Mouse (Mus musculus) lung, postnatal 0 days (tissue): ENCODE data around the gene Pkdrej. TPM values are rescaled to one million over a fixed set of nuclear protein-coding genes. Genes with fewer than 3 reads are reported as not detected.

Experiments
- ATAC-seq: fragments of 200-750 bp; cut with Nextera tagmentation; 2 replicates; pipeline ENCODE4 v1.8.0; 2017; ENCODE audit warnings: moderate library complexity
- DNase-seq: peaks from one replicate; pipeline ENCODE4 v3.0.0-alpha.2; 2016; ENCODE audit warnings: low spot score
- H3K27ac ChIP-seq: fragments of 300-500 bp; sonication (generic); 2 replicates; pipeline ENCODE4 v1.5.1; 2014; ENCODE audit warnings: antibody characterized with exemption, mild to moderate bottlenecking, low read length, mixed read lengths
- H3K27me3 ChIP-seq: fragments of 300-500 bp; sonication (generic); replicated peaks from 2 replicates; pipeline ENCODE4 v1.6.1; 2014; ENCODE audit warnings: low read length, mixed read lengths; ENCODE audit not compliant: insufficient read depth
- H3K36me3 ChIP-seq: fragments of 300-500 bp; sonication (generic); 2 replicates; pipeline ENCODE4 v1.6.1; 2014; ENCODE audit warnings: low read length, mixed read lengths; ENCODE audit not compliant: insufficient read depth
- H3K4me1 ChIP-seq: fragments of 300-500 bp; sonication (generic); 2 replicates; pipeline ENCODE4 v1.6.1; 2014; ENCODE audit warnings: antibody characterized with exemption, low read depth, low read length, mixed read lengths; ENCODE audit not compliant: insufficient read depth
- H3K4me2 ChIP-seq: fragments of 300-500 bp; sonication (generic); replicated peaks from 2 replicates; pipeline ENCODE4 v1.6.1; 2014; ENCODE audit warnings: low read depth, mild to moderate bottlenecking, low read length, moderate library complexity, mixed read lengths
- H3K4me3 ChIP-seq: fragments of 300-500 bp; sonication (generic); 2 replicates; pipeline ENCODE4 v1.5.1; 2014; ENCODE audit warnings: low read depth, low read length
- H3K9ac ChIP-seq: fragments of 300-500 bp; sonication (generic); replicated peaks from 2 replicates; pipeline ENCODE4 v1.6.1; 2014; ENCODE audit warnings: low read depth, mild to moderate bottlenecking
- H3K9me3 ChIP-seq: fragments of 300-500 bp; sonication (generic); 2 replicates; pipeline ENCODE4 v1.6.1; 2016; ENCODE audit warnings: low read length, mixed read lengths
- CTCF ChIP-seq: IDR thresholded peaks from 2 replicates; pipeline ENCODE4 v1.5.1; 2016; ENCODE audit warnings: antibody characterized with exemption, mild to moderate bottlenecking
- EP300 ChIP-seq: IDR thresholded peaks from 2 replicates; pipeline ENCODE4 v1.6.1; 2016; ENCODE audit warnings: antibody characterized with exemption, mild to moderate bottlenecking, control low read depth
- WGBS: fragments of 180-500 bp; shearing (Covaris S2); extraction: QIAGEN DNeasy Blood & Tissue Kit; methylation state at CpG from one replicate; pipeline ENCODE4 v1.1.7; 2014; 5-methylcytosine and 5-hydroxymethylcytosine counted together
- polyA plus RNA-seq: library from polyadenylated mRNA; unstranded; fragments of >200 nt; fragmentation: Nextera tagmentation; extraction: Ambion mirVana; gene quantifications from 2 replicates; pipeline ENCODE4 v1.2.1, GENCODE M21; 2015

The Pkdrej gene
- polyA plus RNA-seq, 1 experiment from 2014 or later: 0.08 TPM

DNA sequence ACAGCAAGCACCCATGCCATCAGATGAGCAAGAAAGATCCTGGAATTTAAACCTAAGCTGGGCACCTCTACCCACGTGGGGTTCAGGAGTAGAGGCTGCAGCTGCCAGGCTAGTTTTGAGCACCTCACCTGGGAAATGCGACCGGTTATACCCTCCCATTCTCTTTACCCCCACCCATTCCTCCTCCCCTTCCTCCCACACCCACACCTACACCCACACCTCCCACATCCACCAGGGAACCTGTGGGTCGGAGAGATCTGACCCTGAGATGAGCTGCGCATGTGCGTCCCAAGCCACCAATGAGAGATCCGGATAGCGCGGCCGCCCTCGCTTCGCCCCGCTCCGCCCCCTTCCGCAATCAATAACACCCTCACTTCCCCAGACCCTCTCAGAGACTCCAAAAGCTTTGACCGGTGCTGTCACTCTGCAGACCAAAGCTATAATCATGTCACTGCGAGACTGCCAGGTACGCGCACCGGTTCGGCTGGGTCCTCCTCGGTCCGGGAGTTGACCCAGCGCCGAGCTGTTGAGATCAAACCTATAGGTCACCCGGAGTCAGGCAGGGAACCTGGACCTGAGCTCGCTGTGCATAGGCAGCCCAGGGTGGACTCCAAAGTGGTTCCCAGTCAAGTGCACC, 10.5 kb upstream of the Pkdrej start, which contains the start of gene Ttc38:
TSS of gene Ttc38 (plus strand) at position 353 of the 637 bp plus-strand sequence.
- no peaks in the 10 kb centered on the region; the same call in 1 of the 2 replicates for H3K4me1 ChIP-seq
- no peaks in the 10 kb centered on the region for H3K27me3 ChIP-seq
- peak within 1 kb of the TSS; percentile 53 for H3K4me2 ChIP-seq
- H3K36me3 ChIP-seq: no peaks in the 10 kb centered on the region
- peak within 1 kb of the TSS; percentile 48 for H3K27ac ChIP-seq
- H3K9me3 ChIP-seq: no peaks in the 10 kb centered on the region
- DNase-seq (peak; percentile 89), ATAC-seq (peak; percentile 93)
- WGBS: 2% methylated on average over 27 of the region's 27 CpGs
- peak within 1 kb of the TSS; percentile 49 for H3K4me3 ChIP-seq
- TF ChIP-seq EP300 (no peak), CTCF (no peak)
- H3K9ac ChIP-seq: peak within 1 kb of the TSS; percentile 55

DNA sequence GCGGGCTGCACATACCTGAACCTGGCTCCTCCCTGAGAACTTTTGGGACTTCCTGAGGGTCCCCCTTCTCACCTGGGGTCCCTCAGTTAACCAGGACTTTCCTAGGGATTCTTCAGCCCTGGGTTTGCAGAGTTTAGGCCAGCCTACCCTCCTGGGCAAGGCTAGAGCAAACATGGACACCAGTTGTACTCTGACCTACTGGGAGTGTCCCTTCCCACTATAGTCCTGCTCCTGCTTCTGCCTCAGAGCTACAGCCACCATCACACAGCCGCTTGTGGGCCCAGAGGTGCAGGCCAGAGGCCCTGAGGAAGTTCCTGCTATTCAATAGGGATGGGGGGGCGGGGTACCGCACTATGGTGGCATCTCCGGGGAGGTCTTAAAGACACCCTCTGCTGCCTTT, 7.9 kb upstream of the Pkdrej start:
- 75% methylated on average over 5 of the region's 5 CpGs for WGBS
- no peak for ATAC-seq
- Histone ChIP-seq H3K4me2 (no peak overlapping the region), H3K9ac (no peak overlapping the region), H3K36me3 (no peaks in the 10 kb centered on the region), H3K27me3 (no peaks in the 10 kb centered on the region), H3K4me3 (no peak overlapping the region), H3K4me1 (no peaks in the 10 kb centered on the region; the same call in 1 of the 2 replicates), H3K9me3 (no peaks in the 10 kb centered on the region), H3K27ac (no peak overlapping the region)
- no peak for DNase-seq
- TF ChIP-seq CTCF (no peak), EP300 (no peak)

DNA sequence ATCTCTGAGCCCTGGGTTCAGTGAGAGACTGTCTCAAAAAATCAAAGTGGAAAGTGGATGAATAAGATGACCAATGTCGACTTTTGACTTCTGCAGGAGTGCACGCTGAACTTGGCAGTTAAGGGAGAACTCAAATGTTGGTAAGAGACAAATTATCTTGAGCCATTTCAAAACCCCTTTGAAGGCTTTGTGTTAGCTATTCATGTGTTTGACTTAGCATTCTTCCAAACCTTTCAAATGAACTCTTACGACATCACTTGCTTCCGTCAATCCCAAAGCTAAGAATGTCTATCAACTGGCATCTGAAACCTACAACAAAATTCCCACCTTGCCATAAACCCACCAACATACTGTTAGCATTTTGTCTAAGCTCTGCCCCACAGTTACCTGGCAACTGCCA, 6.5 kb upstream of the Pkdrej start:
- Histone ChIP-seq H3K9ac (no peak overlapping the region), H3K27ac (0 out of 2 replicates have a peak overlapping the region, but pooled peaks have one; percentile 23), H3K27me3 (no peaks in the 10 kb centered on the region), H3K4me2 (no peak overlapping the region), H3K9me3 (no peaks in the 10 kb centered on the region), H3K36me3 (no peaks in the 10 kb centered on the region), H3K4me3 (no peak overlapping the region), H3K4me1 (no peaks in the 10 kb centered on the region; the same call in 1 of the 2 replicates)
- WGBS: 54% methylated on average over 4 of the region's 4 CpGs
- TF ChIP-seq EP300 (no peak), CTCF (no peak)
- no peak for ATAC-seq
- DNase-seq: peak; percentile 72

DNA sequence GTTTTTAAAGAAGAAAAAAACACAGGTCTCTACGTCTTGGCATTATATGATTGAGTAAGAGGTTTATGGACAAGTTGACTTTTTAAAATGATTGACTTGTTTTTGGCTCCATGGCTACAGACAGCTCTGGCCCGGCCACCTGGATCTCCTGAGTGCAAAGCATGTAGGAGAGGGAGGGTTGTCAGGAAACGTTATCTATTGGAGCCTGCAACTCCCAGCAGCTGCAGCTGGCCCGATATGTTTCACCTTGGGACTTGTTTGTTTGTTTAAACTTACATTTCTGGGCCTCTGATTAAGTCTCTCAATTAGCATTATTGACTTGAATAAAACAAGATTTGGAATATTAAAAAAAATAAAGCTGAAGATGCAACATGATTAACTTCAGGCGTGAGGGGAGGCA, 5.1 kb upstream of the Pkdrej start:
- Histone ChIP-seq H3K9me3 (no peaks in the 10 kb centered on the region), H3K4me3 (no peak overlapping the region), H3K4me2 (no peak overlapping the region), H3K36me3 (no peaks in the 10 kb centered on the region), H3K27me3 (no peaks in the 10 kb centered on the region), H3K9ac (no peak overlapping the region), H3K27ac (no peak overlapping the region), H3K4me1 (no peaks in the 10 kb centered on the region)
- DNase-seq (no peak), ATAC-seq (no peak)
- 35% methylated on average over 5 of the region's 5 CpGs for WGBS
- no peak for TF ChIP-seq CTCF
- no peak for TF ChIP-seq EP300

DNA sequence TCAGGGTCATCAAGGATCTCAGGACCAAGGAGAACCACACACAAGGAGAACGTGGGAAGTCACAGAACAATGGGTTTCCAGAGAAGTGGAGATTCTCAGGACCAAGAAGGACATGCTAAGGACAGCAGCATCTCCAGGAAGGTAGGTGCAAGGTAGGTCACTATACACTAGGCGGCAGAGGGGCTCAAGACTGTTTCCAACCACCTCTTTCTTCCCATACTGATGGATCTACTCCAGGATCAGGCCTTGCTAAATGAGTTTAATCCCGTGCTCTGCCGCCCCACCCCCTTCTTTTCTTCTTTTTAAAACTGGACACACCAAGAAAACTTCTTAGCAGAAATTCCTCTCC, 451 bp upstream of the Pkdrej start:
- peak; percentile 55 for ATAC-seq
- peak overlapping the region; percentile 39; the same call in 1 of the 2 replicates for H3K4me3 ChIP-seq
- peak; percentile 33 for DNase-seq
- H3K9ac ChIP-seq: no peak overlapping the region; the same call in 1 of the 2 replicates
- no peaks in the 10 kb centered on the region for H3K27me3 ChIP-seq
- H3K27ac ChIP-seq: no peak overlapping the region
- H3K36me3 ChIP-seq: no peaks in the 10 kb centered on the region
- TF ChIP-seq CTCF (peak; percentile 50), EP300 (peak; percentile 62; the same call in 1 of the 2 replicates)
- no peaks in the 10 kb centered on the region for H3K4me1 ChIP-seq
- WGBS: 17% methylated on average over 4 of the region's 4 CpGs
- no peaks in the 10 kb centered on the region; the same call in 1 of the 2 replicates for H3K9me3 ChIP-seq
- H3K4me2 ChIP-seq: peak overlapping the region; percentile 92

DNA sequence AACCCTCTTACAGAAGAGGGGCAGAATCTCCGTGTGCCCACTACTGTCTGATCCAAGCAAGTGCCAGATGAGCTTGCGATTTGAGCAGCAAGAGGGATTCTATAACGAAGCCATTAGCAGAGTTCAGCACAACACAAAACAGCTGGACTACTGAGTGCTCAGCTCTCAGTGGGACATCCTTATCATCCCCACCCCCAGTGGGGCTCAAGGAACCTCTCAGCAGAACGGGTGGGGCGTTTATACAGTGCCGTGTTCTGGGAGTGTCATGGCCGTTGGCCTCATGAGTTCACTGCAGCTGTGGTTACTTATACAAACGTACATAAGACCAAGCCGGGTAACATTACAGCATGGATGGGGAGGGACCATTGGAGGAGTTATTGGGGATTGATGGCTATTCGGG, 8.1 kb downstream of the Pkdrej start:
- ATAC-seq: no peak
- no peak overlapping the region for H3K4me3 ChIP-seq
- H3K4me2 ChIP-seq: no peak overlapping the region
- 52% methylated on average over 10 of the region's 10 CpGs for WGBS
- no peaks in the 10 kb centered on the region; the same call in 1 of the 2 replicates for H3K9me3 ChIP-seq
- 0 out of 2 replicates have a peak, but pooled peaks cover 5% of the 10 kb centered on the region for H3K4me1 ChIP-seq
- no peak overlapping the region for H3K9ac ChIP-seq
- no peak for DNase-seq
- no peaks in the 10 kb centered on the region for H3K36me3 ChIP-seq
- H3K27me3 ChIP-seq: no peaks in the 10 kb centered on the region
- no peak overlapping the region for H3K27ac ChIP-seq
- TF ChIP-seq CTCF (no peak), EP300 (no peak)
